Mouse (Mus musculus): ENCODE measurements around the gene Igfbp7.

The Igfbp7 gene

GRCm38 (mm10) chr5:77405455-77406057, 2.3 kb downstream of the Igfbp7 start:
- no peak for DNase-seq (ENCODE audit: low spot score in 2 of 2)

GRCm38 (mm10) chr5:77404941-77405340, 2.9 kb downstream of the Igfbp7 start:
- DNase-seq (ENCODE audit: low spot score in 2 of 2) = no peak

- peak in 1 of 2 experiments; percentile 44 for DNase-seq (ENCODE audit: low spot score in 2 of 2)
Observed at GRCm38 (mm10) chr5:77402901-77403300, 4.9 kb downstream of the Igfbp7 start.

GRCm38 (mm10) chr5:77402137-77402536, 5.7 kb downstream of the Igfbp7 start:
- no peak for DNase-seq (ENCODE audit: low spot score in 2 of 2)

- peak; percentile 57 to 69 for DNase-seq (ENCODE audit: low spot score in 2 of 2)
Observed at GRCm38 (mm10) chr5:77400823-77401222, 7.0 kb downstream of the Igfbp7 start.

- peak; percentile 69 to 73 for DNase-seq (ENCODE audit: low spot score in 2 of 2)
Observed at GRCm38 (mm10) chr5:77400151-77400550, 7.7 kb downstream of the Igfbp7 start.

GRCm38 (mm10) chr5:77399076-77399475, 8.8 kb downstream of the Igfbp7 start:
- no peak for DNase-seq (ENCODE audit: low spot score in 2 of 2)

GRCm38 (mm10) chr5:77398285-77399057, 9.4 kb downstream of the Igfbp7 start:
- no peak for DNase-seq (ENCODE audit: low spot score in 2 of 2)

GRCm38 (mm10) chr5:77393990-77394618, 13.7 kb downstream of the Igfbp7 start:
- no peak for DNase-seq (ENCODE audit: low spot score in 2 of 2)

GRCm38 (mm10) chr5:77393094-77393619, 14.7 kb downstream of the Igfbp7 start:
- DNase-seq (ENCODE audit: low spot score in 2 of 2) = peak; percentile 55 to 75

- no peak for DNase-seq (ENCODE audit: low spot score in 2 of 2)
Observed at GRCm38 (mm10) chr5:77390272-77390671, 17.6 kb downstream of the Igfbp7 start.

GRCm38 (mm10) chr5:77388359-77388758, 19.5 kb downstream of the Igfbp7 start:
- peak in 1 of 2 experiments; percentile 50 for DNase-seq (ENCODE audit: low spot score in 2 of 2)

GRCm38 (mm10) chr5:77387414-77387704, 20.5 kb downstream of the Igfbp7 start:
- no peak for DNase-seq (ENCODE audit: low spot score in 2 of 2)

- DNase-seq (ENCODE audit: low spot score in 2 of 2) = peak in 1 of 2 experiments; percentile 49
Observed at GRCm38 (mm10) chr5:77386596-77387413, 21.0 kb downstream of the Igfbp7 start.

GRCm38 (mm10) chr5:77385900-77386595, 21.8 kb downstream of the Igfbp7 start:
- no peak for DNase-seq (ENCODE audit: low spot score in 2 of 2)

GRCm38 (mm10) chr5:77385221-77385620, 22.6 kb downstream of the Igfbp7 start:
- no peak for DNase-seq (ENCODE audit: low spot score in 2 of 2)

GRCm38 (mm10) chr5:77384724-77385123, 23.1 kb downstream of the Igfbp7 start:
- no peak for DNase-seq (ENCODE audit: low spot score in 2 of 2)

GRCm38 (mm10) chr5:77383799-77384554, 23.9 kb downstream of the Igfbp7 start:
- no peak for DNase-seq (ENCODE audit: low spot score in 2 of 2)

GRCm38 (mm10) chr5:77381686-77382085, 26.2 kb downstream of the Igfbp7 start:
- DNase-seq (ENCODE audit: low spot score in 2 of 2) = no peak

GRCm38 (mm10) chr5:77381283-77381682, 26.6 kb downstream of the Igfbp7 start:
- no peak for DNase-seq (ENCODE audit: low spot score in 2 of 2)

All from heart, adult 9 months (tissue).